Mouse (Mus musculus) lung, adult 10 weeks (tissue): ENCODE results near the gene Spon2. TPM values are rescaled to one million over a fixed set of nuclear protein-coding genes. Genes with fewer than 3 reads are reported as not detected.

Source experiments
- polyA plus RNA-seq: library from polyadenylated mRNA; stranded (reverse); fragments of 350-450 nt; fragmentation: Illumina TruSeq; extraction: RNeasy Lipid Tissue Mini Kit (QIAGEN cat#74804); gene quantifications from one replicate; pipeline ENCODE4 v1.2.3, GENCODE M21; 2014; ENCODE audit warnings: low read depth, low replicate concordance; ENCODE audit not compliant: insufficient read depth

Spon2 gene
- 71.1 TPM for polyA plus RNA-seq

GRCm38 (mm10) chr5:33218081-33218480, at the start of gene Spon2:
Spon2 (minus strand) TSS chr5:33218455.

Other genes starting within 250 kb of the Spon2 start
- gene Ywhah, start 199.6 kb downstream of the Spon2 start, polyA plus RNA-seq = 152 TPM
- 0.95 TPM for gene Slc5a1, start 114.2 kb downstream of the Spon2 start, polyA plus RNA-seq
- gene Ctbp1, start 56.5 kb upstream of the Spon2 start, polyA plus RNA-seq = 117 TPM
- gene Maea, start 117.1 kb upstream of the Spon2 start, polyA plus RNA-seq = 58.3 TPM
- 1.6 TPM for gene Uvssa, start 160.1 kb upstream of the Spon2 start, polyA plus RNA-seq
- not detected for gene Nkx1-1, start 215.5 kb upstream of the Spon2 start, polyA plus RNA-seq